In genomic region chr11:85774707-85775106, GRCm38 (mm10) we compare ENCODE assay signal across 26 mouse cellular contexts. TPM values are rescaled to one million over a fixed set of nuclear protein-coding genes. Genes with fewer than 3 reads are reported as not detected.
DNase-seq lines count a peak whose midpoint lies in the region; ATAC-seq and TF ChIP-seq lines count a peak whose summit lies in the region.
"Had no signal": no experiment of that assay in that cellular context is flagged by ENCODE, and none has a peak within 500 bp of the region (broad histone marks: within the 10 kb centered on the region; RNA-seq: fewer than 3 reads in every experiment).

No protein-coding gene starts in this region.

- 45% methylated on average over 6 of the region's 6 CpGs for WGBS in lung, embryonic 14.5 days
- 80% methylated on average over 6 of the region's 6 CpGs for WGBS in stomach, embryonic 16.5 days
- 66% methylated on average over 6 of the region's 6 CpGs for WGBS in stomach, postnatal 0 days

- peak overlapping the region; percentile 45 for H3K4me2 ChIP-seq in lung, embryonic 14.5 days
- H3K4me2 ChIP-seq in stomach, embryonic 16.5 days (ENCODE audit: low read depth, low read length): no peak overlapping the region
- H3K4me2 ChIP-seq in stomach, postnatal 0 days (replicated peaks; ENCODE audit: low read depth): no peak overlapping the region
- H3K4me2 ChIP-seq: embryonic facial prominence, embryonic 15.5 days; forebrain, embryonic 12.5 days; hindbrain, embryonic 15.5 days; midbrain, embryonic 15.5 days; neural tube, embryonic 12.5 days had no signal

- no peak for TF ChIP-seq CTCF in lung, embryonic 14.5 days (IDR thresholded peaks at IDR 0.05; ENCODE audit: low read depth)
- no peak for TF ChIP-seq CTCF in stomach, postnatal 0 days (IDR thresholded peaks at IDR 0.05; ENCODE audit: low read depth)

- H3K9ac ChIP-seq in lung, embryonic 14.5 days: no peak overlapping the region; the same call in 1 of the 2 replicates
- 0 out of 2 replicates have a peak overlapping the region, but pooled peaks have one; percentile 23 for H3K9ac ChIP-seq in stomach, embryonic 16.5 days (ENCODE audit: low read length)
- H3K9ac ChIP-seq in stomach, postnatal 0 days (ENCODE audit: low read length): no peak overlapping the region
- H3K9ac ChIP-seq: embryonic facial prominence, embryonic 15.5 days; forebrain, embryonic 12.5 days; forebrain, postnatal 0 days; hindbrain, embryonic 15.5 days; liver, embryonic 14.5 days; midbrain, embryonic 15.5 days; neural tube, embryonic 12.5 days had no signal

- peak overlapping the region; percentile 90 for H3K27ac ChIP-seq in lung, embryonic 14.5 days (ENCODE audit: low read depth)
- 0 out of 2 replicates have a peak overlapping the region, but pooled peaks have one; percentile 5 for H3K27ac ChIP-seq in stomach, embryonic 16.5 days (ENCODE audit: low read length)
- H3K27ac ChIP-seq in stomach, postnatal 0 days (replicated peaks): no peak overlapping the region
- H3K27ac ChIP-seq: embryonic facial prominence, embryonic 15.5 days; forebrain, embryonic 12.5 days; hindbrain, embryonic 15.5 days; layer of hippocampus, adult 2 months; liver, embryonic 14.5 days; macrophage; midbrain, embryonic 10.5 days; midbrain, embryonic 15.5 days; neural tube, embryonic 12.5 days had no signal

- TF ChIP-seq EP300 in stomach, postnatal 0 days (optimal IDR thresholded peaks at IDR 0.05): no peak

- H3K9me3 ChIP-seq in lung, embryonic 14.5 days (ENCODE audit: low read depth, low read length): no peaks in the 10 kb centered on the region
- H3K9me3 ChIP-seq in stomach, embryonic 16.5 days (replicated peaks; ENCODE audit: control insufficient read depth, low read length): no peaks in the 10 kb centered on the region
- no peaks in the 10 kb centered on the region for H3K9me3 ChIP-seq in stomach, postnatal 0 days (ENCODE audit: control insufficient read depth, low read length)
- H3K9me3 ChIP-seq: embryonic facial prominence, embryonic 15.5 days; forebrain, embryonic 12.5 days; hindbrain, embryonic 15.5 days; midbrain, embryonic 10.5 days; midbrain, embryonic 15.5 days; neural tube, embryonic 12.5 days had no signal

- H3K36me3 ChIP-seq in lung, embryonic 14.5 days (ENCODE audit: insufficient read depth): no peaks in the 10 kb centered on the region
- no peaks in the 10 kb centered on the region for H3K36me3 ChIP-seq in stomach, embryonic 16.5 days (ENCODE audit: control insufficient read depth, insufficient read depth, low read length)
- no peaks in the 10 kb centered on the region for H3K36me3 ChIP-seq in stomach, postnatal 0 days (ENCODE audit: control insufficient read depth, insufficient read depth, low read length)
- H3K36me3 ChIP-seq: embryonic facial prominence, embryonic 15.5 days; forebrain, embryonic 12.5 days; hindbrain, embryonic 15.5 days; midbrain, embryonic 10.5 days; midbrain, embryonic 15.5 days; neural tube, embryonic 12.5 days had no signal

- H3K4me1 ChIP-seq in lung, embryonic 14.5 days (ENCODE audit: insufficient read depth): peaks cover 36% of the 10 kb centered on the region
- peaks cover 32% of the 10 kb centered on the region for H3K4me1 ChIP-seq in stomach, embryonic 16.5 days (ENCODE audit: control insufficient read depth, insufficient read depth, low read length)
- peaks cover 8% of the 10 kb centered on the region; the same call in 1 of the 2 replicates for H3K4me1 ChIP-seq in stomach, postnatal 0 days (replicated peaks; ENCODE audit: control insufficient read depth, insufficient read depth)
- H3K4me1 ChIP-seq: forebrain, embryonic 12.5 days; midbrain, embryonic 15.5 days had no signal

- DNase-seq in lung, embryonic 14.5 days: peak; percentile 34
- DNase-seq in lung, postnatal 14 days: no peak
- no peak for DNase-seq in stomach, postnatal 0 days (ENCODE audit: low spot score)
- no peak for DNase-seq in layer of hippocampus, adult 11-12 months (ENCODE audit: low spot score)
- no peak for DNase-seq in layer of hippocampus, adult 9-10 months (ENCODE audit: low spot score)
- DNase-seq: cerebellum, adult 11-12 months; cerebellum, adult 9-11 months; forebrain, postnatal 0 days; heart, postnatal 10 days; left cerebral cortex, postnatal 4 days; right cerebral cortex, postnatal 4 days had no signal

- no peak overlapping the region for H3K4me3 ChIP-seq in lung, embryonic 14.5 days (ENCODE audit: low read depth, low read length)
- H3K4me3 ChIP-seq in stomach, embryonic 16.5 days (replicated peaks; ENCODE audit: low read length): no peak overlapping the region
- H3K4me3 ChIP-seq in stomach, postnatal 0 days (ENCODE audit: low read depth, low read length): no peak overlapping the region
- H3K4me3 ChIP-seq: embryonic facial prominence, embryonic 15.5 days; forebrain, embryonic 12.5 days; hindbrain, embryonic 15.5 days; layer of hippocampus, adult 2 months; midbrain, embryonic 10.5 days; midbrain, embryonic 15.5 days; myocyte; neural tube, embryonic 12.5 days had no signal

- H3K27me3 ChIP-seq in lung, embryonic 14.5 days (ENCODE audit: insufficient read depth, low read length): no peaks in the 10 kb centered on the region
- 0 out of 2 replicates have a peak, but pooled peaks cover 2% of the 10 kb centered on the region for H3K27me3 ChIP-seq in stomach, embryonic 16.5 days (ENCODE audit: control insufficient read depth, insufficient read depth, low read length)
- no peaks in the 10 kb centered on the region for H3K27me3 ChIP-seq in stomach, postnatal 0 days (ENCODE audit: control insufficient read depth, insufficient read depth, low read length)
- H3K27me3 ChIP-seq: CH12.LX; midbrain, embryonic 15.5 days had no signal

- ATAC-seq in lung, embryonic 14.5 days (ENCODE audit: insufficient read depth): no peak
- no peak for ATAC-seq in stomach, embryonic 16.5 days (ENCODE audit: insufficient read depth, low FRiP score)
- no peak for ATAC-seq in stomach, postnatal 0 days (ENCODE audit: low FRiP score, low TSS enrichment)
- ATAC-seq in granulocyte monocyte progenitor cell, adult 5-6 weeks (replicated peaks; ENCODE audit: poor library complexity, severe bottlenecking): peak; percentile 96
- peak; percentile 42; the same call in 1 of the 2 replicates for ATAC-seq in neutrophil, adult 5-6 weeks (ENCODE audit: extremely low read depth, insufficient number of reproducible peaks, low FRiP score, poor library complexity, severe bottlenecking)
- ATAC-seq: forebrain, postnatal 0 days; inflammation-experienced regulatory T-cells, adult 6 months; midbrain, embryonic 15.5 days had no signal

RNA-seq across cellular contexts. Expression of gene Tbx2, which starts 57.6 kb away (rescaled TPM):
- 61.4 and 67.5 TPM in 2 replicates for polyA plus RNA-seq in lung, embryonic 14.5 days (2014; fragmentation: Nextera tagmentation; extraction: Ambion mirVana)
- 2.9 and 3.1 TPM in 2 replicates for polyA plus RNA-seq in stomach, embryonic 16.5 days (2015; fragmentation: Nextera tagmentation; extraction: Ambion mirVana)
- 5.2 and 6.9 TPM in 2 replicates for polyA plus RNA-seq in stomach, postnatal 0 days (2015; fragmentation: Nextera tagmentation; extraction: Ambion mirVana)
- 0.11 TPM in 1 of 2 replicates, not detected in the other for total RNA-seq in granulocyte monocyte progenitor cell, adult 5-6 weeks (2014; fragmentation: Nextera tagmentation)
- not detected in 2 replicates for total RNA-seq in granulocyte monocyte progenitor cell, adult 5-6 weeks (2017)
- 0.12 and 0.25 TPM in 2 replicates for total RNA-seq in neutrophil, adult 5-6 weeks (2017)
- total RNA-seq: CH12.LX had no signal
- polyA plus RNA-seq: inflammation-experienced regulatory T-cells, adult 6 months; macrophage had no signal

Comparison
In these comparisons a context has a peak if more than half of its experiments do, and no peak if none do; other contexts are left out.
1. ATAC-seq: peak in granulocyte monocyte progenitor cell, adult 5-6 weeks (single experiment) and neutrophil, adult 5-6 weeks (single experiment); none in lung, embryonic 14.5 days (single experiment), stomach, embryonic 16.5 days (single experiment) and stomach, postnatal 0 days (single experiment).